Mouse (Mus musculus) forebrain, embryonic 11.5 days (tissue): ENCODE measurements at regions not wholly inside any gene's neighbourhood (a gene's known extent, or its start where the extent isn't known, plus 50 kb on each side); places are given as distances from the start of the nearest gene placed in this dataset.

Source experiments
- ATAC-seq: fragments of 200-750 bp; cut with Nextera tagmentation; replicated peaks from 2 replicates; pipeline ENCODE4 v1.8.0; 2017; ENCODE audit warnings: moderate TSS enrichment; ENCODE audit not compliant: low FRiP score
- DNase-seq: peaks from one replicate; pipeline ENCODE4 v3.0.0-alpha.2; 2017; ENCODE audit warnings: low spot score
- H3K27ac ChIP-seq: fragments of 300-500 bp; sonication (generic); 2 replicates; pipeline ENCODE4 v1.5.1; 2014; ENCODE audit warnings: low read depth, low read length
- H3K27me3 ChIP-seq: fragments of 300-500 bp; sonication (generic); 2 replicates; pipeline ENCODE4 v1.6.1; 2014; ENCODE audit warnings: mild to moderate bottlenecking, low read length, mixed read lengths; ENCODE audit not compliant: control insufficient read depth, insufficient read depth
- H3K36me3 ChIP-seq: fragments of 300-500 bp; sonication (generic); 2 replicates; pipeline ENCODE4 v1.6.1; 2014; ENCODE audit warnings: mild to moderate bottlenecking, low read length, moderate library complexity, mixed read lengths; ENCODE audit not compliant: control insufficient read depth, insufficient read depth
- H3K4me1 ChIP-seq: fragments of 300-500 bp; sonication (generic); replicated peaks from 2 replicates; pipeline ENCODE4 v1.6.1; 2014; ENCODE audit warnings: low read length, mixed read lengths; ENCODE audit not compliant: control insufficient read depth, insufficient read depth
- H3K4me2 ChIP-seq: fragments of 300-500 bp; sonication (generic); 2 replicates; pipeline ENCODE4 v1.6.1; 2014; ENCODE audit warnings: low read depth, mild to moderate bottlenecking, low read length, moderate library complexity, mixed read lengths; ENCODE audit not compliant: severe bottlenecking
- H3K4me3 ChIP-seq: fragments of 300-500 bp; sonication (generic); 2 replicates; pipeline ENCODE4 v1.5.1; 2014; ENCODE audit warnings: low read depth, low read length
- H3K9ac ChIP-seq: fragments of 300-500 bp; sonication (generic); 2 replicates; pipeline ENCODE4 v1.6.1; 2014; ENCODE audit warnings: low read length
- H3K9me3 ChIP-seq: fragments of 300-500 bp; sonication (generic); 2 replicates; pipeline ENCODE4 v1.6.1; 2016; ENCODE audit warnings: low read length, mixed read lengths; ENCODE audit not compliant: control insufficient read depth
- WGBS: fragments of 180-500 bp; shearing (Covaris S2); extraction: QIAGEN DNeasy Blood & Tissue Kit; methylation state at CpG from one replicate; pipeline ENCODE4 v1.1.7; 2014; 5-methylcytosine and 5-hydroxymethylcytosine counted together

DNA sequence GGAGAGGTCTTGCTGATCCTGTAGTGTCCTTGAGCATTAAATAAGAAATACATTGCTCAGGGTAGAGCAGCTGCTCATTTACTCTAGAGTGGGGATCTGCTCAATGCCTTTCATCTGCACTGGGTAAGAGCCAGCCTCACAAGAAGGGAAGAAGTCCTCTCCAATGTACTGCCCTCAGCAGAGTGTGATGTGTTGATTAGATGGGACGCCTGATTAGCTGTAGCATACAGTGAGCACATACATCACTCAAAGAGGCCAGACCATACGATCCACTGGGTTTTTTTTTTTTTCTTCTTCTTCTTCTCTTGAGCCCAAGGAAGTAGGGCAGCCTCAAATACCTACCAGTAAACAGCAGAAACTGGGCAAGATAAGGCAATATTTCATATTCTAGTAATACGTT is 140.7 kb downstream of the Ube2e3 start:
- no peak overlapping the region for H3K27ac ChIP-seq
- no peaks in the 10 kb centered on the region for H3K9me3 ChIP-seq
- H3K27me3 ChIP-seq: no peaks in the 10 kb centered on the region
- H3K9ac ChIP-seq: no peak overlapping the region
- no peak overlapping the region for H3K4me3 ChIP-seq
- no peaks in the 10 kb centered on the region for H3K4me1 ChIP-seq
- ATAC-seq: no peak
- no peak for DNase-seq
- H3K4me2 ChIP-seq: no peak overlapping the region
- no peaks in the 10 kb centered on the region for H3K36me3 ChIP-seq
- WGBS: 92% methylated on average over 3 of the region's 3 CpGs

DNA sequence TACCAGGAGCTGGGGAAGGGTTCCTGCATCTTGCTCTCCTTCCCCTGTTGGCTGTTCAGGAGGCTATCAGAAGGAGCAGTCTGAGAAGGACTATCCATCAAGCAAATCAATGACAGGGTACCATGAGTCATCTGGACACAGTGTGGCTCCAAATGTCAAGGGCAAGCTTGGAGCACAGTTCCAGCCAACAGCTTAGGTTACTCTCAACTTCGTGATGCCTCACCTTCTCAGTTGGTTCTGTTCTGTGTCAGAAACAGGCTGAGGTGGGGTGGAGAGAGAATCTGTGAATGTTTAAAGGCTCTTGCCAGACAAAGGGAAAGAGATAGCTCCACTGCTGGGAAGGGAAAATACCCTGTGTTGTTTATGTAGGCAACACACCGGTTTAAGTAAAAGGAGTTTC is 141.9 kb downstream of the Ube2e3 start:
- DNase-seq (no peak), ATAC-seq (no peak)
- Histone ChIP-seq H3K27me3 (no peaks in the 10 kb centered on the region), H3K4me2 (no peak overlapping the region), H3K9me3 (no peaks in the 10 kb centered on the region), H3K9ac (no peak overlapping the region), H3K36me3 (no peaks in the 10 kb centered on the region), H3K4me3 (no peak overlapping the region), H3K4me1 (no peaks in the 10 kb centered on the region), H3K27ac (no peak overlapping the region)
- WGBS: 61% methylated on average over 2 of the region's 2 CpGs

DNA sequence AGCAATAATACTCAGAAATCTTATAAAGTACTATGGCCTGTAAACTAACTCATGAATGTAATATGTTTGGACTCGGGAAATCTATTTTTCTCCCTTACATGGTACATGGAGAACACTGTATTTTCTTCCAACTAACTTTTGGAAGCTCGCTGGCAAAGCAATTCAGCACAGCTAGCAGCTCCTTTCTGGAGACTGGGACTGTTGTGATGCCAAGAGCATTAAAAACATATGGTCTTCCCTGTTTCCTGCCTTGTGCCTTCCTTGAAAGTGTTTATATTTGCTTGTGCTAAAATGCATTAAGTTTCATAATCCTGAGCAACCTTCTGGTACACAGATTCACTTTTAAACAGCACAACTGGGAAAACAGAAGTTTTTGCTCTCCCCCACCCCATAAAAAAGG is 142.3 kb downstream of the Ube2e3 start:
- WGBS: 78% methylated on average over 2 of the region's 2 CpGs
- no peak for ATAC-seq

DNA sequence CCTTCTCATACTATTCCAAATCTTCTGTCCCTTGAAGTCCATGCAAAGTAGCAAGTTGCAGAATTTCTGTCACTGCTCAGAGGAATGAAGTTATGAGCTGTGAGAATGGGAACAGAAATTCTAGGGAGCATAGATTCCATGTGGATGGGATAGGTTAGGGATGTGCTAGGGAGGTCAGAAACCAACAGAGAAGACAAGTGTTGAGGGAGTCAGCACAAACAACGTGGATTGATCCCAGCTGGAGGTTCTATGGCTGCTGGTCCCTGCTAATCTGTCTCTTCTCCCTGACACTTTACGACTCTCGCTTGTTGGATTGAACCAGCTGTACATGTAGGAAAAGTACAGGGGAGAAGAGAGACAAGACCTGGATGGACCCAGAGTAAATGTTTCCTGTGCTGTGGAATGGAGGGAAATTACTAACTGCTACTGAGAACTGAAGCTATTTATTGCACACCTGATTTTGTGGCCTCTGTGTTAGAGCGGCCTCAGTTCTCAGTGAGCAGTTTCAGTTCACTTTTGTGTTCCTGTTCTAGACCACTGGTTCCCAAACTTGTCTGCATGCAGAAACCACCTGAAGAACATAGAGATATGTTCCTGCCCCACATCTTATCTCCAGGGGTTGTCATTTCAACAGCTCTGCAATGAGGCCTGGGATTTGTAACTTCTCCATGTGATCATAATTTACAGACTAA is 151.0 kb downstream of the Ube2e3 start:
- Histone ChIP-seq H3K4me2 (no peak overlapping the region), H3K9me3 (no peaks in the 10 kb centered on the region), H3K27me3 (no peaks in the 10 kb centered on the region), H3K27ac (no peak overlapping the region), H3K4me3 (no peak overlapping the region), H3K36me3 (no peaks in the 10 kb centered on the region), H3K9ac (no peak overlapping the region), H3K4me1 (no peaks in the 10 kb centered on the region)
- ATAC-seq (no peak), DNase-seq (no peak)
- 75% methylated on average over 4 of the region's 4 CpGs for WGBS

More for the DNA sequence above, 142.3 kb downstream of the Ube2e3 start:
- DNase-seq: no peak
- H3K4me3 ChIP-seq: no peak overlapping the region
- no peak overlapping the region for H3K27ac ChIP-seq
- H3K36me3 ChIP-seq: no peaks in the 10 kb centered on the region
- no peaks in the 10 kb centered on the region for H3K9me3 ChIP-seq
- no peak overlapping the region for H3K9ac ChIP-seq
- no peaks in the 10 kb centered on the region for H3K4me1 ChIP-seq
- no peak overlapping the region for H3K4me2 ChIP-seq
- no peaks in the 10 kb centered on the region for H3K27me3 ChIP-seq

DNA sequence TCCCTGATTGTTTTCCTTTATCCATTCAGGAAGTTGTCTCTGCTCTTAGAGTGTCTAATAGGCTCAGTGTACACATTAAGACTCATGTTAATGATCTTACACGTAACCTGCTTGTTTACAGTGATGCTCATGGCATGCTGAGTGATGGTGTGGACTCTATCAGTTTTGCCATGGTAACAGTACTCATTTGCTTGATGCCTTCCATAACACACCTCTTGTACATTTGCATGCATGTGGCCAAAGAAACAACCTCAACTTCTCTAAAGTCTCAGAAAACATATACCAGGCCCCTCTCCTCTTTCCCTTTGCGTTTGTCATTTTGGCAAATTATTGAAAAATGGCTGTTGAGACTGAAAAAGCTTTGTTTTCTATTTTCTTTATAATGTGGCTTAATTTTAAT is 155.0 kb downstream of the Ube2e3 start:
- ATAC-seq (no peak), DNase-seq (no peak)
- no peaks in the 10 kb centered on the region for H3K36me3 ChIP-seq
- H3K4me3 ChIP-seq: no peak overlapping the region
- no peaks in the 10 kb centered on the region for H3K27me3 ChIP-seq
- 89% methylated on average over 2 of the region's 2 CpGs for WGBS
- no peak overlapping the region for H3K4me2 ChIP-seq
- no peak overlapping the region for H3K27ac ChIP-seq
- no peak overlapping the region for H3K9ac ChIP-seq
- H3K9me3 ChIP-seq: no peaks in the 10 kb centered on the region
- H3K4me1 ChIP-seq: no peaks in the 10 kb centered on the region; the same call in 1 of the 2 replicates

DNA sequence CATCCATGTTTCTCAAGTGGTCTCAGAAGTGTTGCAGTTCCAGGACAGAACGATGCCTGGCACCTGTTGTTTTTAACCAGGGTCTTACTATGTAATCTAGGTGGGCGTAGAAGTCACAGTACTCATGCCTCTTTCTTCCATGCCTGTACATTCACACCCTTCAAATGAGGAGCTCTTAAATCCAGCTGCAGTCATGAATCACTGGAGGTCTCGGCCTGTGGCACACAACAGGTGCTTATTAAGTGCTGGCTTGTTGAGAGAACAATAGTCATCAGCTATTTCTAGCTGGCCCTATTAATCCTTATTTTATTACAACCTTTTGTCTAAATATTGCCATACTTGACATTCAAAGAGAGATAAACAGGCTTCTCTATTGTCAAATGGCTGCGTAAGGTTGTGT is 157.8 kb downstream of the Ube2e3 start:
- 79% methylated on average over 4 of the region's 4 CpGs for WGBS
- Histone ChIP-seq H3K4me1 (no peaks in the 10 kb centered on the region; the same call in 1 of the 2 replicates), H3K36me3 (no peaks in the 10 kb centered on the region), H3K9me3 (no peaks in the 10 kb centered on the region), H3K27ac (no peak overlapping the region), H3K9ac (no peak overlapping the region), H3K4me3 (no peak overlapping the region), H3K27me3 (no peaks in the 10 kb centered on the region), H3K4me2 (no peak overlapping the region)
- no peak for DNase-seq
- no peak for ATAC-seq

DNA sequence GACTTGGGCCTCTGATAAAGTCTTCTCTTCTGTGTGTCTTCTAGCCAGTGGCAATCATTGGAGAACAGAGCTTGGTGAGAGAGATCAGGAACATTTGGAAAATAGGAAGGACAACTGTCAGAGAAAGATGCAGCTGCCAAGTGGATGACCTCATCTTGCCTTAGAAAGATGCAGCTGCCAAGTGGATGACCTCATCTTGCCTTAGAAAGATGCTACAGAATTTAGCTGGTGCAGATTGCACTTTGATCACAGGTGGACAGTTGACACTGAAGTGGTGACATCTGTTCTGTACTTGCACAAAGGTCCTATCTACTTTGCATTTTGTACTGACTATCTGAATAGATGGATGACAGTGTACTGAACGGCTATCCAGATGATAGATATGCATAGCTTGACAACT is 163.1 kb downstream of the Ube2e3 start:
- H3K4me2 ChIP-seq: no peak overlapping the region
- WGBS: 90% methylated on average over 1 of the region's 1 CpGs
- H3K27me3 ChIP-seq: no peaks in the 10 kb centered on the region
- no peak overlapping the region for H3K27ac ChIP-seq
- H3K4me3 ChIP-seq: no peak overlapping the region
- DNase-seq (no peak), ATAC-seq (no peak)
- no peaks in the 10 kb centered on the region for H3K4me1 ChIP-seq
- no peak overlapping the region for H3K9ac ChIP-seq
- no peaks in the 10 kb centered on the region for H3K9me3 ChIP-seq
- H3K36me3 ChIP-seq: no peaks in the 10 kb centered on the region

DNA sequence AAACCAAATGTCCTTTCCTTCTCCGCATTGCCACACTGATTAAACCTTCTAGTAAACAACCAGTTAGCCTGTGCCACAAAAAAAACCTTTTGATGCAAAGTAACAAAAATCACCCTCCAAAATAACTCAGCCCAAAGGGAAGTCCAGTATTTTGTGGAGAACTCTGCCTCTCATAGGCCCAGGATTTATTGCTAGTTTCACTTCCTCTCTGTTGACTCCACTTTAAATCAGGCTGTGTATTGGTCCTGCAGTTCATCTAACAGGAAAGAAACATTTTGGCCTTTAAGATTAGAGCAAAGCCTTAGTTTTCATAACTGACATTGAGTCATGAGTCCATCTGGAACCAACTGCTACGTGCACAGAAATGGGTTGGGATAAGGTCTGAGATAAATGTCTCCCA is 168.4 kb downstream of the Ube2e3 start:
- 91% methylated on average over 2 of the region's 2 CpGs for WGBS
- Histone ChIP-seq H3K27me3 (no peaks in the 10 kb centered on the region), H3K4me3 (no peak overlapping the region), H3K9ac (no peak overlapping the region), H3K4me2 (no peak overlapping the region), H3K4me1 (peaks cover 6% of the 10 kb centered on the region; the same call in 1 of the 2 replicates), H3K9me3 (no peaks in the 10 kb centered on the region), H3K27ac (no peak overlapping the region), H3K36me3 (no peaks in the 10 kb centered on the region)
- DNase-seq (no peak), ATAC-seq (no peak)

DNA sequence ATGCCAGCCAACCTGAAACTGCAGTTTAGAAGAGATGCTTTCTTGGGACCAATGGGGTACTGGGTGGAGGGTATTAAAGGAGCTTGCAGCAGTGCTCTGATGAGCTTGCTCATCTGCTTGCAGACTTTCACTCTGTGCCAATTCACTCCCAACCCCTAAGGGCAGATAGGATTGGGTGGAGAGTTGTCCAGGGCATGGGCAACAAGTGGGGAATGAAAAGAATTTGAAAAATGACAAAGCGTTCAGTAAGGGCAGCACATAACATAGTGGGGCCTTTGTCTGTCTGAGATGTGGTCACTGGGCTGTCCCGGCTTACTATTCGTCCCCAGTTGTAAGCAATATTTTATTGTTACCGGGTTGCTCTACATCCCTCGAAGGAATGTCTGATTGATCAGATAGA is 170.7 kb downstream of the Ube2e3 start:
- Histone ChIP-seq H3K9me3 (no peaks in the 10 kb centered on the region), H3K4me3 (no peak overlapping the region), H3K4me1 (peaks cover 6% of the 10 kb centered on the region; the same call in 1 of the 2 replicates), H3K36me3 (no peaks in the 10 kb centered on the region), H3K27ac (no peak overlapping the region), H3K27me3 (no peaks in the 10 kb centered on the region), H3K4me2 (no peak overlapping the region), H3K9ac (no peak overlapping the region)
- no peak for DNase-seq
- ATAC-seq: peak; percentile 53; the same call in 1 of the 2 replicates
- 22% methylated on average over 5 of the region's 5 CpGs for WGBS
